Mouse (Mus musculus) olfactory bulb, adult 2 months (tissue): Measurements from ENCODE around the gene Tcl1b4.

Experiments
- CTCF ChIP-seq: fragments of 200-500 bp; IDR thresholded peaks from 2 replicates; pipeline ENCODE4 v1.5.1; 2012; ENCODE audit warnings: low read depth, mild to moderate bottlenecking, low read length, moderate library complexity; ENCODE audit not compliant: insufficient read depth
- POLR2A ChIP-seq: fragments of 200-500 bp; IDR thresholded peaks from 2 replicates; pipeline ENCODE4 v1.6.1; 2012; ENCODE audit warnings: mild to moderate bottlenecking, low read depth, low read length, moderate library complexity; ENCODE audit not compliant: insufficient read depth

DNA sequence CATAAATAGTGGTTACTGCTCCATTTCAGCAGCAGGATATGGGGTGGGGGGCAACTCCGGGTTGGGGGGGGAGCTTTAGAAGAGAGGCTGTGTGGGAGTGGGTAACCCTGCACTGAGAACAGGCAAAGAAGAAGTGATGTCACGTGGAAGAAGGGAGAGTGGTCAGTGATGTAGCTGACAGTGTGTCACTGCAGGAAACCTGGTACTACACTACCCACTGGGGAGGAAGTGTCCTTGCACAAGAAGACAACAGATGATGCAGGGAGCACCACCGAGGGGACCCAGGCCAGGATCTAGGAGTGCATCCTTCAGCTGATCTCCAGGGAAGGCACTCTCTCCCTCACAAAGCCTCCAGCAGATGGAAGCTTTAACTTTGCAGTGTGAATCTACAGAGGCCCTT, 35.0 kb upstream of the Tcl1b4 start:
- TF ChIP-seq POLR2A (no peak), CTCF (no peak)
